Mouse (Mus musculus) ovary, postnatal 36 days (tissue): ENCODE measurements around the gene Gcdh.

Experiments
- DNase-seq: peaks from one replicate; pipeline ENCODE4 v3.0.0; 2022; ENCODE audit warnings: low spot score, mixed read lengths

The Gcdh gene

GRCm38 (mm10) chr8:84893709-84894134 lies at the start of gene Gcdh:
Gene Gcdh, minus strand, starts transcription at chr8:84893921.
- peak; percentile 86 for DNase-seq

- no peak for DNase-seq
Observed at GRCm38 (mm10) chr8:84937620-84938485, 44.1 kb upstream of the Gcdh start.

GRCm38 (mm10) chr8:84936962-84937546 lies 43.3 kb upstream of the Gcdh start, which contains the start of gene Mast1:
Gene Mast1, minus strand, starts transcription at chr8:84937359.
- DNase-seq, result peak; percentile 67

GRCm38 (mm10) chr8:84936041-84936961 lies 42.6 kb upstream of the Gcdh start:
- no peak for DNase-seq

- DNase-seq, result no peak
Observed at GRCm38 (mm10) chr8:84935489-84935888, 41.8 kb upstream of the Gcdh start.

- no peak for DNase-seq
Observed at GRCm38 (mm10) chr8:84934860-84935259, 41.1 kb upstream of the Gcdh start.

- DNase-seq, result no peak
Observed at GRCm38 (mm10) chr8:84933767-84934559, 40.2 kb upstream of the Gcdh start.

- no peak for DNase-seq
Observed at GRCm38 (mm10) chr8:84930582-84930981, 36.9 kb upstream of the Gcdh start.

- peak; percentile 65 for DNase-seq
Observed at GRCm38 (mm10) chr8:84928456-84929306, 35.0 kb upstream of the Gcdh start.

GRCm38 (mm10) chr8:84927513-84927912 lies 33.8 kb upstream of the Gcdh start:
- no peak for DNase-seq

- DNase-seq, result no peak
Observed at GRCm38 (mm10) chr8:84925557-84925956, 31.8 kb upstream of the Gcdh start.

- no peak for DNase-seq
Observed at GRCm38 (mm10) chr8:84921596-84921995, 27.9 kb upstream of the Gcdh start.

GRCm38 (mm10) chr8:84918646-84919045 lies 24.9 kb upstream of the Gcdh start:
- DNase-seq, result no peak

- no peak for DNase-seq
Observed at GRCm38 (mm10) chr8:84917781-84918180, 24.1 kb upstream of the Gcdh start.

GRCm38 (mm10) chr8:84915269-84915668 lies 21.5 kb upstream of the Gcdh start:
- DNase-seq, result no peak

GRCm38 (mm10) chr8:84913960-84914359 lies 20.2 kb upstream of the Gcdh start:
- no peak for DNase-seq

- DNase-seq, result no peak
Observed at GRCm38 (mm10) chr8:84913502-84913900, 19.8 kb upstream of the Gcdh start.

GRCm38 (mm10) chr8:84912895-84913501 lies 19.3 kb upstream of the Gcdh start:
- peak; percentile 68 for DNase-seq

- no peak for DNase-seq
Observed at GRCm38 (mm10) chr8:84912391-84912790, 18.7 kb upstream of the Gcdh start.

GRCm38 (mm10) chr8:84911854-84912253 lies 18.1 kb upstream of the Gcdh start:
- no peak for DNase-seq
